Mouse (Mus musculus): ENCODE results near the gene Ulbp1. TPM values are rescaled to one million over a fixed set of nuclear protein-coding genes. Genes with fewer than 3 reads are reported as not detected.
"Not testable (repeated sequence)": the region's sequence is repeated elsewhere in the genome, so short reads cannot be mapped to it uniquely, and the experiment has no call there.

Ulbp1 gene
- polyA plus RNA-seq (2015; fragmentation: Nextera tagmentation; extraction: Ambion mirVana) = 0.83 and 1.3 TPM in 2 replicates

DNA sequence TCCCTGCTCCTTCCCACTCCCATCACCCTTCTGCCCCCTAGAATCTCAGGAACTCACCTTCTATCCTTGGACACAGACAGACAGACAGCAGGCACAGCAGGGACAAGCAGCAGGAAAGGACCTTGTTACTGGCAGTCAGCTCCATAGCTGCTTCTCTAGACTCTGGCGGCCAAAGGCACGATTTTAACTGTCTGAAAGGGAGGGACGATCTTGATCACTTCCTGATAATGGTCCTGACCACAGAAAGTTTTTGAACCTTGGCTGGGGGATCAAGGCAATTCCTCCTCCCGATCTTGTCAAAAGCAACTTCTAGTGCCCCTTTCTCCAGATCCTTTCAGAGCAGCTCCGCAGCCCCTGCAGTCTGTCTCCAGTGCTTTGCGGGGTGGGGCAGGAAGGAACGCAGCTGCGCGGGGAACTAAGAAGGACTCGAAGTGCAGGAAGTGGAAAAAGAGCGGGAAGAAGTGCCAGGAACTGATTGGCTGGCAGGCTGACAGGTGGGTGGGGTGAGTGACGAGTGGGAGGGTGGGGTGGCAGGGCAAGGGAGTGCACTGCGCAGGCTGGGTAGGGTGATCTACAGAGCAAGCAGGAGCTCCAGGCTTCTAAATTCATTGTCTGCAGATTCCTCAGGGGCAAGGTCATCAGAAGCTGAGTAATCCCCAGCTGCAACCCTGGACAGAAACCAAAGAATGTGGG, at the start of gene Ulbp1:
Ulbp1 (minus strand) TSS at position 442 of the 693 bp plus-strand sequence.
- H3K27ac ChIP-seq = no peak within 1 kb of the TSS
- H3K4me3 ChIP-seq = no peak within 1 kb of the TSS
- no peak within 1 kb of the TSS for H3K9ac ChIP-seq
- H3K36me3 ChIP-seq = no peaks in the 10 kb centered on the region
- no peaks in the 10 kb centered on the region for H3K4me1 ChIP-seq (replicated peaks)
- H3K27me3 ChIP-seq = no peaks in the 10 kb centered on the region
- no peak within 1 kb of the TSS for H3K4me2 ChIP-seq
- ATAC-seq (ENCODE audit: low FRiP score) = no peak
- no peaks in the 10 kb centered on the region for H3K9me3 ChIP-seq
- WGBS = 71% methylated on average over 13 of the region's 13 CpGs

DNA sequence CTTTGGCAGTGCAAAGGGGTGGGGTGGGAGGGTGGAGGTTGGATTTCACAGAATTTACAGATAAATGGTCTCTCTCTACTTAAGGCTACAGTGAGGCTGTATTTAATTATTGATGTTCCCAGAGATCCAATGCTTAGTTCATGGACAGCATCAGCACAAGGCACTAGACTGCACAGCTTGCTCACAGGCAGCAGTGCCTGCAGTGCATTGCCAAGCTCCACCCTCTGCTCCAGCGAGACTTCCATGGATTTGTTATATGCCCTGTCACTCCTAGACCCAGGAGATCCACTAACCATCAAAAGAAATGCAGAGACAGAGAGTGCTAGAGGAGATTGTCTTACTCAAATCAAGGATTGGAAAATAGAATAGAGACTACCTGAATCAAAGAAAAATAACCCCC, 24.7 kb upstream of the Ulbp1 start:
- not testable (repeated sequence) for H3K36me3 ChIP-seq; ATAC-seq (ENCODE audit: low FRiP score); H3K27ac ChIP-seq; H3K4me1 ChIP-seq (replicated peaks); H3K27me3 ChIP-seq; H3K4me2 ChIP-seq; H3K9ac ChIP-seq; H3K4me3 ChIP-seq; H3K9me3 ChIP-seq
- 62% methylated on average over 1 of the region's 1 CpGs for WGBS

DNA sequence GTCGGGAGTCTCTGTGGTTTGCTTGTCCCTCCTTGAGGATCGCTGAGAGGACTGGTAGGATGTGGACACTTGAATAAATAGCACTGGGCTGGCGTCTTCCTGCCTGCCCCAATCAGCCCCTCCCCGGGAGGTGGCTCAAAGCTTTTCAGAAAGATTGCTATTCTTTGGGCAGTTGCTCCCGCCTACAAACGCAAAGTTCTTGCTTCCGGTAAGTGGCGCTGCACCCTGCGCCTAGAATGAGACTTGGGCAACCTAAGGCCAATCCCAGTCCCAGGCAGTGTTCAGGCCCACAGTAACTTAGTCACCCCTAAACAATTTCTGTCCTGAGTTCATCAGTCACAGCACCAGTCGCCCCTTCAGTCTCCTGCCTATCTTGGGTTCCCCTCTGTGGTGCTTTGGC, 18.9 kb upstream of the Ulbp1 start:
- not testable (repeated sequence) for H3K4me1 ChIP-seq (replicated peaks); H3K4me3 ChIP-seq; H3K36me3 ChIP-seq; H3K9me3 ChIP-seq; H3K9ac ChIP-seq; ATAC-seq (ENCODE audit: low FRiP score); H3K27ac ChIP-seq
- WGBS = 6% methylated on average over 10 of the region's 10 CpGs
- peaks cover 17% of the 10 kb centered on the region for H3K27me3 ChIP-seq
- peak overlapping the region; percentile 32 for H3K4me2 ChIP-seq

- Histone ChIP-seq H3K4me1 (replicated peaks) (no peaks in the 10 kb centered on the region), H3K9me3 (no peaks in the 10 kb centered on the region), H3K9ac (no peak overlapping the region), H3K36me3 (no peaks in the 10 kb centered on the region), H3K27me3 (no peaks in the 10 kb centered on the region), H3K4me2 (no peak overlapping the region), H3K4me3 (no peak overlapping the region), H3K27ac (no peak overlapping the region)
- no peak for ATAC-seq (ENCODE audit: low FRiP score)
- 65% methylated on average over 4 of the region's 4 CpGs for WGBS
Measured at GRCm38 (mm10) chr10:7483650-7484049, 10.2 kb upstream of the Ulbp1 start.

- not testable (repeated sequence) for H3K9me3 ChIP-seq; H3K27me3 ChIP-seq; H3K4me3 ChIP-seq; H3K4me2 ChIP-seq; H3K27ac ChIP-seq; H3K4me1 ChIP-seq (replicated peaks); H3K36me3 ChIP-seq; ATAC-seq (ENCODE audit: low FRiP score); H3K9ac ChIP-seq
- WGBS = 96% methylated on average over 7 of the region's 13 CpGs
Measured at GRCm38 (mm10) chr10:7474225-7474624, 787 bp upstream of the Ulbp1 start.

- H3K27me3 ChIP-seq = no peaks in the 10 kb centered on the region
- H3K4me1 ChIP-seq (replicated peaks) = no peaks in the 10 kb centered on the region
- H3K9ac ChIP-seq = no peak overlapping the region
- no peak for ATAC-seq (ENCODE audit: low FRiP score)
- 68% methylated on average over 3 of the region's 3 CpGs for WGBS
- no peak overlapping the region for H3K4me2 ChIP-seq
- H3K36me3 ChIP-seq = no peaks in the 10 kb centered on the region
- H3K27ac ChIP-seq = no peak overlapping the region
- no peaks in the 10 kb centered on the region for H3K9me3 ChIP-seq
- no peak overlapping the region for H3K4me3 ChIP-seq
Measured at GRCm38 (mm10) chr10:7471664-7472063, 1.8 kb downstream of the Ulbp1 start.

DNA sequence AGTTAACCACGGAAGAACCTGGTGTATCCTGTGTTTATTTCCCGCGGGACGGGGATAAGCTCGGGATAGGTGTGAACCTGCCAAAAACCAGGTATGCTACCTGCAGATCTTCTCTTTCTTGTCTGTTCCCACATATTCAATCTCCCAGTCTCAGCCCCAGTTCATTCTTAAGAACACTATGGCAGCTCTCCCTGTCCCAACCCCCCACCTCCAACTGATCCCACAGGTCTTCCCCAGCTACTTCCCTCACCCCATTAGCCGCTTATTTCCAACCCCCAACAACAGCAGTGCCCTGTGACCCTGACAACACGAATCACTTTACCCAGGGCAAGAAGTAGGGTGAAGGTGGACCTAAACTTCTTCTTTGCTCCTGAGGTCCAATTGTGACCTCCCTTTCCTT, 3.0 kb downstream of the Ulbp1 start:
- peak; percentile 66; the same call in 1 of the 2 replicates for ATAC-seq (ENCODE audit: low FRiP score)

GRCm38 (mm10) chr10:7469716-7470414, 3.6 kb downstream of the Ulbp1 start:
- not testable (repeated sequence) for H3K36me3 ChIP-seq; H3K9ac ChIP-seq; H3K27me3 ChIP-seq; H3K9me3 ChIP-seq; H3K4me1 ChIP-seq (replicated peaks); H3K4me3 ChIP-seq; H3K27ac ChIP-seq
- 0 out of 2 replicates have a peak, but pooled peaks have one; percentile 57 for ATAC-seq (ENCODE audit: low FRiP score)
- H3K4me2 ChIP-seq = peak overlapping the region; percentile 46
- under 1% methylated on average over 7 of the region's 7 CpGs for WGBS

More for the DNA sequence above, 3.0 kb downstream of the Ulbp1 start:
- Histone ChIP-seq H3K36me3 (no peaks in the 10 kb centered on the region), H3K9ac (no peak overlapping the region), H3K27me3 (no peaks in the 10 kb centered on the region), H3K4me3 (no peak overlapping the region), H3K4me1 (replicated peaks) (no peaks in the 10 kb centered on the region), H3K27ac (no peak overlapping the region), H3K4me2 (peak overlapping the region; percentile 46), H3K9me3 (no peaks in the 10 kb centered on the region)
- WGBS = 14% methylated on average over 7 of the region's 7 CpGs

DNA sequence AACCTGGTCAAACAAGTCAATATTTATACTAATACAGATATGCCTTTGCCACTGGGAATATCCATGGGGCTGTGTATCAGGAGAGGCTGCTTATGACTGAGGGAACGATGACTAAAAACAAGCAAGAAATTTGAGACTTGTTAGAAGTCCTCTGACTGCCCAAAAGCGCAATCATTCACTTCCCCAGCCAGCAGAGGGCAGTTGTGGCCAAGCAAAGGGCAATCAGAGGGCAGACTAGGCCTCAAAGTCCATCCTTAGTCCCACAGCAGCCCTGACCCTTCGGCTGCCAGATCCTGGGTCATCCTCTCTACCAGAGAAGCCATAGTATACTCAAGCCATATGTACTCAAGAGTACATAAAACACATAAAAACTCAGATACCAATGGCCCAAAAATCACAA, 11.4 kb downstream of the Ulbp1 start:
- no peaks in the 10 kb centered on the region for H3K4me1 ChIP-seq (replicated peaks)
- H3K27me3 ChIP-seq = no peaks in the 10 kb centered on the region
- no peaks in the 10 kb centered on the region; the same call in 1 of the 2 replicates for H3K9me3 ChIP-seq
- H3K36me3 ChIP-seq = no peaks in the 10 kb centered on the region
- H3K27ac ChIP-seq = no peak overlapping the region
- no peak overlapping the region for H3K4me2 ChIP-seq
- H3K4me3 ChIP-seq = no peak overlapping the region
- H3K9ac ChIP-seq = no peak overlapping the region
- 54% methylated on average over 3 of the region's 3 CpGs for WGBS
- no peak for ATAC-seq (ENCODE audit: low FRiP score)

DNA sequence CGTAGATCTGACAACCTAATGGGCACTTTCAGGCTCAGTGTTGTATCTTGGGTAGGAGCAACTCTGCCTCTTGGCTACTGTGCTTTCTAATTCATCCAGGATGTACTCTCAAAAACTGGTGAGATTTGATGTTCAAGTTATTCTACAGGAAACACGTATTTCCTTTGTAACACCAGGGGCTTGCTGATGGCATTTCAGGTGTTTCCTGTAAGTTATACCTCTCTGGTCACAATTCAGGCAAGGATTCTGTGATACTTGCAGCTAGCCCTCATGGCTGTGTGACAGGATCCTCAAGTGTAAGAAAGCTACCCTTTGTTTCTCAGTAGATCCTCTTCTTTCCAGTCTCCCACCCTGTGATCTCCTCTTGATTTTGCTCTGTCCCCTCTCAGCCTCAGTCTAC, 34.5 kb downstream of the Ulbp1 start:
- Histone ChIP-seq H3K4me1 (replicated peaks) (no peaks in the 10 kb centered on the region), H3K9ac (no peak overlapping the region), H3K27ac (no peak overlapping the region), H3K4me3 (no peak overlapping the region), H3K4me2 (no peak overlapping the region), H3K9me3 (no peaks in the 10 kb centered on the region), H3K36me3 (no peaks in the 10 kb centered on the region), H3K27me3 (no peaks in the 10 kb centered on the region)
- 80% methylated on average over 2 of the region's 2 CpGs for WGBS
- no peak for ATAC-seq (ENCODE audit: low FRiP score)

DNA sequence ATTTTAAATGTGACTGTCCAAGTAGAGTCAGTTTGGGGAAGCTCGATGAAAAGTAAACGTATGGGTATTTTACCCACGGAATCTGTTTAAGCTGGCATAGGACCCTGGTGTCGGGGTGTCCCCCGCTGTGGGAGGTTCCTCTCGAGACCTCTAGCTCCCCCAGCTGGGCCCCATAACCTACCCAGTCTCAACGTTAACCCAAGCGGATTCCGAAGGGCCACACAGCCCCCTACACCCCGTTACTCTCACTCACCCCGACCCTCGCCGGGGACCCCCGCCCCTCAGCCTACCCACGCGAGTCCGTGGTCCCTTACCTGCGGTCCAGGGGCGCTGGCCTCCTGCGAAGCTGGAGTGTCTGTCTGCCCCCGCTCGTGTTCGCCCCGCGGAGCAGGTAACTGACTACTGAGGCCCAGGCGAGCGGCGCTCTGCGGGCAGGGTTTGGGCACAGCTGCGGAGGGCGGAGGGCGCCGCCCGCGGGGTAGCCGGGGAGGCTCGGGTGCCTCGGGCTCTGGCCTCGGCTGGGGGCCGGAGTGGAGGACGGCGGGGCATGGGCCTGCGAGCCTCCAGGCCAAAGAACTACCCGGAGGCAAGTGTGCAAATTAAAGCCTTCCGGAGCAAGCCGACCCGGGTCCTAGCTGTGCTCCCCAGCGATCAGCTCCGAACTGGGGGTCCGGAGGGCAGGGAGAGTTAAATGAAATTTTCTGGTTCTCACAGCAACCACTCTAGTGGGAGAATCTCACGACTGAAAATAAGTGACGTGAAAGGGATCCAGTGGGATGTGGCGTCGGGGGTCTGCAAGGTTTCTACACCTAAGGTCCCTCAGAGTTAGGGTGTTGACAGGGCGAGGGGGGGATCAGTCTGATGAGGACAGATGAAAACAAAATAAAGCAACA, 80.0 kb downstream of the Ulbp1 start:
- Histone ChIP-seq H3K36me3 (no peaks in the 10 kb centered on the region), H3K9ac (peak overlapping the region; percentile 63), H3K9me3 (no peaks in the 10 kb centered on the region), H3K4me2 (peak overlapping the region; percentile 100), H3K27me3 (peaks cover 50% of the 10 kb centered on the region), H3K4me3 (peak overlapping the region; percentile 62), H3K27ac (no peak overlapping the region), H3K4me1 (replicated peaks) (peaks cover 28% of the 10 kb centered on the region)
- WGBS = 5% methylated on average over 55 of the region's 55 CpGs
- ATAC-seq (ENCODE audit: low FRiP score) = 0 out of 2 replicates have a peak, but pooled peaks have one; percentile 8

Data from hindbrain, embryonic 13.5 days (tissue).